In genomic region chr11:101476361-101476760, GRCm38 (mm10) we compare ENCODE assay signal across 2 mouse cellular contexts. TPM values are rescaled to one million over a fixed set of nuclear protein-coding genes. Genes with fewer than 3 reads are reported as not detected.
"Had no signal": no experiment of that assay in that cellular context is flagged by ENCODE, and none has a peak within 500 bp of the region (broad histone marks: within the 10 kb centered on the region; RNA-seq: fewer than 3 reads in every experiment).

No protein-coding gene starts in this region.

RNA-seq across cellular contexts. Expression of gene Rnd2, which starts 11.6 kb away (rescaled TPM):
- total RNA-seq: monocyte, adult 5-6 weeks had no signal

RNA-seq across cellular contexts. Expression of gene Ptges3l, which starts 51.2 kb away (rescaled TPM):
- total RNA-seq: megakaryocyte-erythroid progenitor cell, adult 5-6 weeks; monocyte, adult 5-6 weeks had no signal
